Mouse (Mus musculus): ENCODE results near the gene Bcs1l. TPM values are rescaled to one million over a fixed set of nuclear protein-coding genes. Genes with fewer than 3 reads are reported as not detected.

The Bcs1l gene
- total RNA-seq, 2 experiments from 2014 or later = 12.7 to 13.7 TPM

Small RNA genes lying within 50 kb of the gene (microRNA-seq; reads per million reads assigned to microRNA genes)
- 0 reads per million in 2 experiments for gene Gm25035

Other genes with a start within 250 kb of the Bcs1l start
- under 1 TPM; 0.16 to 0.36 TPM for gene Catip, start 226.2 kb upstream of the Bcs1l start, total RNA-seq (2021)
- 1 to 10 TPM; 2.5 to 5.2 TPM for gene Slc11a1, start 213.1 kb upstream of the Bcs1l start, total RNA-seq (2021)
- gene Ctdsp1, start 196.8 kb upstream of the Bcs1l start, total RNA-seq (2021) = 100 to 1,000 TPM in 1 of 2 experiments, 10 to 100 TPM in 1; 99.4 to 103 TPM
- under 1 TPM; 0.09 to 0.16 TPM for gene Vil1, start 178.9 kb upstream of the Bcs1l start, total RNA-seq (2021)
- gene Cnot9, start 82.2 kb upstream of the Bcs1l start, total RNA-seq (2021) = 10 to 100 TPM; 16.6 to 18.7 TPM
- gene Plcd4, start 45.4 kb upstream of the Bcs1l start, total RNA-seq (2021) = 10 to 100 TPM; 69.1 to 69.5 TPM
- gene Usp37, start 44.0 kb upstream of the Bcs1l start, total RNA-seq (2021) = 10 to 100 TPM in 1 of 2 experiments, 1 to 10 TPM in 1; 9.0 to 14.0 TPM
- 10 to 100 TPM in 1 of 2 experiments, 1 to 10 TPM in 1; 7.1 to 11.2 TPM for gene Zfp142, start within 50 bp of the Bcs1l start, total RNA-seq (2021)
- 10 to 100 TPM; 18.1 to 23.1 TPM for gene Rnf25, start 13.1 kb downstream of the Bcs1l start, total RNA-seq (2021)
- 1 to 10 TPM in 1 of 2 experiments, under 1 TPM in 1; 0.88 to 1.8 TPM for gene Stk36, start 13.2 kb downstream of the Bcs1l start, total RNA-seq (2021)
- 10 to 100 TPM; 10.4 to 15.3 TPM for gene Ttll4, start 73.5 kb downstream of the Bcs1l start, total RNA-seq (2021)
- 1 to 10 TPM; 8.6 to 8.9 TPM for gene Cyp27a1, start 125.3 kb downstream of the Bcs1l start, total RNA-seq (2021)
- 10 to 100 TPM; 64.7 to 66.7 TPM for gene Prkag3, start 160.9 kb downstream of the Bcs1l start, total RNA-seq (2021)
- gene Wnt6, start 183.6 kb downstream of the Bcs1l start, total RNA-seq (2021) = 1 to 10 TPM in 1 of 2 experiments, under 1 TPM in 1; 0.95 to 1.5 TPM
- gene Wnt10a, start 203.2 kb downstream of the Bcs1l start, total RNA-seq (2021) = under 1 TPM in 1 of 2 experiments, not detected in 1; 0.29 TPM

All from gastrocnemius, postnatal 10 days (tissue).